Mouse (Mus musculus) limb, embryonic 14.5 days (tissue): ENCODE measurements around the gene Gpr152. TPM values are rescaled to one million over a fixed set of nuclear protein-coding genes. Genes with fewer than 3 reads are reported as not detected.

Experiments
- ATAC-seq: fragments of 200-750 bp; cut with Nextera tagmentation; 2 replicates; pipeline ENCODE4 v1.8.0; 2017; ENCODE audit warnings: low read depth, moderate number of reproducible peaks, moderate TSS enrichment; ENCODE audit not compliant: low FRiP score
- DNase-seq: peaks from one replicate; pipeline ENCODE4 v3.0.0-alpha.2; 2015; ENCODE audit warnings: low spot score
- H3K27ac ChIP-seq: fragments of 300-500 bp; sonication (generic); replicated peaks from 2 replicates; pipeline ENCODE4 v1.5.1; 2014; ENCODE audit warnings: low read depth, mild to moderate bottlenecking, low read length, moderate library complexity, mixed read lengths
- H3K27me3 ChIP-seq: fragments of 300-500 bp; sonication (generic); 2 replicates; pipeline ENCODE4 v1.6.1; 2014; ENCODE audit warnings: low read length, mixed read lengths; ENCODE audit not compliant: control insufficient read depth, insufficient read depth
- H3K36me3 ChIP-seq: fragments of 300-500 bp; sonication (generic); 2 replicates; pipeline ENCODE4 v1.6.1; 2014; ENCODE audit warnings: mild to moderate bottlenecking, low read length, moderate library complexity, mixed read lengths; ENCODE audit not compliant: control insufficient read depth, insufficient read depth
- H3K4me1 ChIP-seq: fragments of 300-500 bp; sonication (generic); 2 replicates; pipeline ENCODE4 v1.6.1; 2014; ENCODE audit warnings: antibody characterized with exemption, low read length, mixed read lengths; ENCODE audit not compliant: control insufficient read depth, insufficient read depth
- H3K4me2 ChIP-seq: fragments of 300-500 bp; sonication (generic); replicated peaks from 2 replicates; pipeline ENCODE4 v1.6.1; 2014; ENCODE audit warnings: low read depth, mild to moderate bottlenecking, low read length, moderate library complexity; ENCODE audit not compliant: severe bottlenecking
- H3K4me3 ChIP-seq: fragments of 300-500 bp; sonication (generic); replicated peaks from 2 replicates; pipeline ENCODE4 v1.5.1; 2014; ENCODE audit warnings: low read length
- H3K9ac ChIP-seq: fragments of 300-500 bp; sonication (generic); 2 replicates; pipeline ENCODE4 v1.6.1; 2014; ENCODE audit warnings: mild to moderate bottlenecking, low read depth, low read length, moderate library complexity; ENCODE audit not compliant: severe bottlenecking
- H3K9me3 ChIP-seq: fragments of 300-500 bp; sonication (generic); 2 replicates; pipeline ENCODE4 v1.6.1; 2016; ENCODE audit warnings: low read length; ENCODE audit not compliant: control insufficient read depth
- POLR2A ChIP-seq: fragments of 200-500 bp; IDR thresholded peaks from 2 replicates; pipeline ENCODE4 v1.8.0; 2012; ENCODE audit warnings: inconsistent platforms, mild to moderate bottlenecking, moderate library complexity, borderline replicate concordance; ENCODE audit not compliant: insufficient read depth, insufficient read length; ENCODE audit errors: extremely low read depth
- WGBS: fragments of 180-500 bp; shearing (Covaris S2); extraction: QIAGEN DNeasy Blood & Tissue Kit; methylation state at CpG from one replicate; pipeline ENCODE4 v1.1.7; 2014; 5-methylcytosine and 5-hydroxymethylcytosine counted together
- polyA plus RNA-seq, 2 experiments: library from polyadenylated mRNA; depleted of rRNA in 1 of 2; stranded (reverse) in 1 of 2; unstranded in 1 of 2; fragments of >200 nt; fragmentation: Nextera tagmentation in 1 of 2; extraction: Ambion mirVana in 1 of 2; gene quantifications; 2 replicates each; pipeline versions ENCODE4 v1.2.1 to v1.2.3; 2012 to 2014

Gpr152 gene
- polyA plus RNA-seq, 2 experiments, result 0.01 TPM; not detected in 1

DNA sequence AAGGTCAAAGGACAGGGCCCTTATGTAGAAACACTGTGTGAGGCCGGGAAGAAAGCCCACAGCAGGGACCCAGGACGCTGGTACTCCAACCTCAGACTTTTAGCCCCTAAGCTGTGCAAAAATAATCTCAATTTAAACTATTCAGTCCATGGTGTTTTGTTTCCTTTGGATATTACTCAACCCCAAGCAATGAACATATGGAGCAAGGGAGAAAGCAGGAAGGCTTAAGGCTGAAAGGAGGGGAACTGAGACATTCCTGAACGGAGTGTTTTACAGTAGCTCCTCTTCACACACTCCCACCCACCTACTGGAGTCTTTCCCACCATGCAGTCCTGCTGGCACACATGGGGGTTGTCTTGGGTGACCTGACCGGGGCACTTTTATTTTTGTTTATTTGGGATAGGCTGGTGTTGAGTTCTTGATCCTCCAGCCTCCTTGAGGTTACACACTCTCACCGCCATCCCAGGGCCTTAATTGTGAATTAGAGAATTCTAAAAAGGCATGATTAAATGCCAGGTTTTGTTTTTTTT is 44.7 kb upstream of the Gpr152 start:
- peaks cover 20% of the 10 kb centered on the region for H3K4me1 ChIP-seq
- no peak for TF ChIP-seq POLR2A
- H3K36me3 ChIP-seq, result no peaks in the 10 kb centered on the region
- H3K27ac ChIP-seq, result no peak overlapping the region
- H3K27me3 ChIP-seq, result peaks cover 7% of the 10 kb centered on the region; the same call in 1 of the 2 replicates
- DNase-seq (no peak), ATAC-seq (no peak)
- no peaks in the 10 kb centered on the region for H3K9me3 ChIP-seq
- H3K4me3 ChIP-seq, result no peak overlapping the region
- no peak overlapping the region for H3K4me2 ChIP-seq
- H3K9ac ChIP-seq, result no peak overlapping the region
- WGBS, result 74% methylated on average over 5 of the region's 5 CpGs

DNA sequence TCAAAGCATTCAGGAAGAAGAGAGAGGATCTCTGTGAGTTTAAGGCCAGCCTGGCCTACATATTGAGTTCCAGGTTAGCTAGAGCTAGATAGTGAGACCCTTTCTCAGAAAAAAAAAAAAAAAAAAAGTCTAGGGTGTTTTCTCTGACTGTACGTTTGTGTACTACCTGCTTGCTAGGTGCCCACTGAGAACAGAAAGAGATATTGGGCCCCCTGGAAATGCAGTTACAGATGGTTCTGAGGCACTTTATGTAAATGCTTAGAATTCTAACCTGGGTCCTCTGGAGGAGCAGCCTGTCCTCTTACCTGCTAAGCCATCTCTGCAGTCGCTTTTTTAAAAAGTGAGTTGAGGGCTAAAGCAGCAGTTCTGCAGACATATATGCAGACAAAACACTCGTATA is 43.8 kb upstream of the Gpr152 start:
- H3K4me2 ChIP-seq, result no peak overlapping the region; the same call in 1 of the 2 replicates
- no peak for ATAC-seq
- 57% methylated on average over 3 of the region's 3 CpGs for WGBS
- no peaks in the 10 kb centered on the region for H3K9me3 ChIP-seq
- H3K9ac ChIP-seq, result no peak overlapping the region
- peaks cover 25% of the 10 kb centered on the region for H3K4me1 ChIP-seq
- no peak overlapping the region for H3K4me3 ChIP-seq
- DNase-seq, result no peak
- peaks cover 17% of the 10 kb centered on the region; the same call in 1 of the 2 replicates for H3K27me3 ChIP-seq
- H3K27ac ChIP-seq, result no peak overlapping the region
- TF ChIP-seq POLR2A, result no peak
- no peaks in the 10 kb centered on the region for H3K36me3 ChIP-seq

- 1% methylated on average over 41 of the region's 65 CpGs for WGBS
- peaks cover 30% of the 10 kb centered on the region for H3K4me1 ChIP-seq
- peak within 1 kb of the TSS; percentile 58 for H3K27ac ChIP-seq
- peaks cover 27% of the 10 kb centered on the region; the same call in 1 of the 2 replicates for H3K27me3 ChIP-seq
- H3K4me2 ChIP-seq, result peak within 1 kb of the TSS; percentile 77
- DNase-seq (peak; percentile 98), ATAC-seq (peak; percentile 93)
- no peaks in the 10 kb centered on the region for H3K9me3 ChIP-seq
- H3K9ac ChIP-seq, result peak within 1 kb of the TSS; percentile 60
- H3K4me3 ChIP-seq, result peak within 1 kb of the TSS; percentile 57
- 0 out of 2 replicates have a peak, but pooled peaks have one; percentile 35 for TF ChIP-seq POLR2A
- no peaks in the 10 kb centered on the region for H3K36me3 ChIP-seq
These were observed 42.7 kb upstream of the Gpr152 start, which contains the start of gene Cdk2ap2 for GRCm38 (mm10) chr19:4096642-4097440. TSS of gene Cdk2ap2 (plus strand) at chr19:4097182.

DNA sequence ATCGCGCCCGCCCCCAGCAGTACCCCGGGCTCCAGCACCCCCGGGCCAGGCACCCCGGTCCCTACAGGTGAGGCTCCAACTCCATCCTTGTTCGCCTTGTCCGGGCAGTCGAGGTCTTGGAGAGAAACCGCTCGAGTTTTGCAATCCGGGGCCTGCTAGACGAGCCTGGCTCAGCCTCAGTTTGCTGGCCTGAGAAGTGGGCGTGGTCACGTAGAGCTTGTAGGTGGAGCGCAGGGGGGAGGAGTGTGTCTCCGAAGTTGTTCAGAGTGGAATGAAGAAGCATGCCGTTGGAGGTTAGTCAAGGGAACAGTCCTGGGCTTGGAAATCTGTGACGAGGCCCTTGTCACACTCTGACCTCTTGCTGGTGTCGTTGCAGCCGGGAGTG is 42.2 kb upstream of the Gpr152 start:
- peaks cover 30% of the 10 kb centered on the region for H3K4me1 ChIP-seq
- no peak for TF ChIP-seq POLR2A
- peak overlapping the region; percentile 57 for H3K4me3 ChIP-seq
- WGBS, result 2% methylated on average over 20 of the region's 21 CpGs
- no peaks in the 10 kb centered on the region for H3K9me3 ChIP-seq
- DNase-seq (peak; percentile 59), ATAC-seq (peak; percentile 34)
- peak overlapping the region; percentile 38; the same call in 1 of the 2 replicates for H3K9ac ChIP-seq
- H3K27me3 ChIP-seq, result peaks cover 32% of the 10 kb centered on the region; the same call in 1 of the 2 replicates
- H3K36me3 ChIP-seq, result no peaks in the 10 kb centered on the region
- H3K4me2 ChIP-seq, result peak overlapping the region; percentile 77
- H3K27ac ChIP-seq, result peak overlapping the region; percentile 58

- no peak for TF ChIP-seq POLR2A
- Histone ChIP-seq H3K9ac (no peak overlapping the region), H3K9me3 (no peaks in the 10 kb centered on the region), H3K36me3 (no peaks in the 10 kb centered on the region), H3K4me1 (peaks cover 30% of the 10 kb centered on the region), H3K4me2 (no peak overlapping the region), H3K27me3 (peaks cover 32% of the 10 kb centered on the region; the same call in 1 of the 2 replicates), H3K27ac (no peak overlapping the region), H3K4me3 (no peak overlapping the region)
- 86% methylated on average over 13 of the region's 13 CpGs for WGBS
- no peak for DNase-seq
- ATAC-seq, result no peak
These were observed 41.2 kb upstream of the Gpr152 start for GRCm38 (mm10) chr19:4098426-4098825.
